Mouse (Mus musculus): ENCODE data around the gene Stap1. TPM values are rescaled to one million over a fixed set of nuclear protein-coding genes. Genes with fewer than 3 reads are reported as not detected.

Stap1 gene
- total RNA-seq (2023): 10 to 100 TPM; 70.7 to 75.1 TPM

GRCm38 (mm10) chr5:86071538-86071937 is at the start of gene Stap1:
Gene Stap1 (plus strand): TSS chr5:86071746.

GRCm38 (mm10) chr5:86065101-86065875 is 6.3 kb upstream of the Stap1 start, which contains the start of gene Cenpc1:
Gene Cenpc1 (minus strand): TSS chr5:86065583.

Other genes starting within 250 kb of the Stap1 start
- 10 to 100 TPM; 16.9 to 17.4 TPM for gene Cenpc1, start 6.2 kb upstream of the Stap1 start, total RNA-seq (2023)
- 10 to 100 TPM in 1 of 2 experiments, 1 to 10 TPM in 1; 9.0 to 10.0 TPM for gene Uba6, start 101.1 kb downstream of the Stap1 start, total RNA-seq (2023)
- not detected for gene Gnrhr, start 126.2 kb downstream of the Stap1 start, total RNA-seq (2023)
- not detected for gene Tmprss11c, start 217.6 kb downstream of the Stap1 start, total RNA-seq (2023)

Data from neutrophil, adult 59 days (primary cell).